Mouse (Mus musculus): ENCODE measurements around the gene Hoxb3. TPM values are rescaled to one million over a fixed set of nuclear protein-coding genes. Genes with fewer than 3 reads are reported as not detected.

Gene Hoxb3
- total RNA-seq, 2 experiments from 2014 or later, result not detected

DNA sequence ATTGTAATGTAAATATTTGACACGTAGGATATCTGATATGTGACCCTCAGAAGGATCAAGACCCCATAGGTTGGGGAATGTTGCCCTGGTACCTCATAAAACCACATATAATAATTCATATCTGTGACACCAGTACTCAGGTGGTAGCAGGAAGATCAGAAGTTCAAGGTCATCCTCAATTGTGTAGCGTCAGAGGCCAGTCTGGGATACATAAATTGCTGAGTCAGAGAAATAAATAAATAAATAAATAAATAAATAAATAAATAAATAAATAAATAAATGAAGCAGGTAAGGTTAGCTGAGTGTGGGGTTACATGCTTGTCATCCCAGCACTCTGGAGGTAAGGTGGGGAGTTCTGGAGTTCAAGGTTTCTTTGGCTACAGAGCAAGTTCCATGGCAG, 64.5 kb downstream of the Hoxb3 start:
- no peak for TF ChIP-seq CTCF (conservative IDR thresholded peaks at IDR 0.05)
- H3K4me3 ChIP-seq, result no peak overlapping the region
- DNase-seq (ENCODE audit: low spot score in 2 of 2), result no peak
- H3K27ac ChIP-seq, result no peak overlapping the region

GRCm38 (mm10) chr11:96396772-96397626, 73.9 kb downstream of the Hoxb3 start:
- TF ChIP-seq CTCF (conservative IDR thresholded peaks at IDR 0.05), result no peak
- Histone ChIP-seq H3K27ac (no peak overlapping the region), H3K4me3 (no peak overlapping the region)
- no peak for DNase-seq (ENCODE audit: low spot score in 2 of 2)

Small RNA genes lying within 50 kb of the gene (microRNA-seq; reads per million reads assigned to microRNA genes)
- 11.6 to 11.8 reads per million in 2 experiments for gene Mir10a

Other genes with a start within 250 kb of the Hoxb3 start
- gene Atp5g1, start 247.7 kb upstream of the Hoxb3 start, total RNA-seq (2021), result 100 to 1,000 TPM; 409 to 414 TPM
- gene Calcoco2, start 211.4 kb upstream of the Hoxb3 start, total RNA-seq (2021), result not detected
- gene Ttll6, start 189.5 kb upstream of the Hoxb3 start, total RNA-seq (2021), result under 1 TPM; 0.22 to 0.46 TPM
- not detected for gene Hoxb13, start 129.0 kb upstream of the Hoxb3 start, total RNA-seq (2021)
- not detected for gene Hoxb9, start 51.9 kb upstream of the Hoxb3 start, total RNA-seq (2021)
- gene Hoxb8, start 41.4 kb upstream of the Hoxb3 start, total RNA-seq (2021), result not detected
- gene Hoxb7, start 36.7 kb upstream of the Hoxb3 start, total RNA-seq (2021), result not detected
- not detected for gene Hoxb6, start 30.9 kb upstream of the Hoxb3 start, total RNA-seq (2021)
- not detected for gene Hoxb5, start 20.0 kb upstream of the Hoxb3 start, total RNA-seq (2021)
- gene Hoxb4, start 5.1 kb upstream of the Hoxb3 start, total RNA-seq (2021), result not detected
- gene Hoxb2, start 27.2 kb downstream of the Hoxb3 start, total RNA-seq (2021), result not detected
- not detected for gene Hoxb1, start 42.4 kb downstream of the Hoxb3 start, total RNA-seq (2021)
- gene Skap1, start 141.3 kb downstream of the Hoxb3 start, total RNA-seq (2021), result 1 to 10 TPM; 1.0 to 1.2 TPM

All from layer of hippocampus, adult 2 months (tissue).